ENCODE assay signal across 17 mouse cellular contexts in the genomic region with DNA sequence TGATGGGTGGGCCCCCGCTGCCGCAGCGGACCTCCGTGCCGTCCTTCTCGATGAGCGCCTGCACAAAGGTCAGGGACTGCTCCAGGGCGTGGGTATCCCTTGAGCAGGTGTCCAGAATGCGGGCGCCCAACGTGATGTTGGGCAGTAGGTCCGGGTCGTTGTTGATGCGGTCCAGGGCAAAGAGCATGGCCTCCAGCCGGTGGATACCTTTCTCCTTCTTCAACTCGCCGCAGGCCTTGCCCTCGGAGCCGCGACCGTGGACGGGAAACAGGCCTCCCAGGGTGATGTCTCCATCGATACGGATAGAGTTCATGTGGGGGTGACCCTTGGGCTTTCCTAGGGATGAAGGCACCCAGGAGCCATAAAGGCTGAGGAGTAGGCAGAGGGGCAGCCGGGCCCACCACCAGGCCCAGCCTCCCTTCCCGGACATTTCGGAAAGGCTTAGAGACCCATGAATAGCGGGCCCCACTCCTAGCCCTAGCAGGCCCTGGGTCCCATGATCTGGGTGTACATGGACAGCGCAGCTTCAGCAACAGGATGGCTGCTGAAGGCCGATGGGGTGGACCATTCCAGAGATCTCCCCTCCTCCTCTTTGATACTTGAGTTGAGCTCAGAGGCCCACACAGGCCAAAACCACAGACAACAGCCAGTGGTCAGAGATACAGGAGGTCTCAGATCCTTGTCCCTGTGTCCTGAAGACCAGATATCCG. TPM values are rescaled to one million over a fixed set of nuclear protein-coding genes. Genes with fewer than 3 reads are reported as not detected.
A peak's percentile ranks its signal among the peaks of the same experiment; 100 is the strongest.
DNase-seq lines count a peak whose midpoint lies in the region; ATAC-seq lines count a peak whose summit lies in the region.
"Had no signal": no experiment of that assay in that cellular context is flagged by ENCODE, and none has a peak within 500 bp of the region (broad histone marks: within the 10 kb centered on the region; RNA-seq: fewer than 3 reads in every experiment).

No protein-coding gene starts in this region.

- H3K4me2 ChIP-seq in hindbrain, embryonic 11.5 days (replicated peaks; ENCODE audit: low read depth, low read length), result no peak overlapping the region
- H3K4me2 ChIP-seq in hindbrain, embryonic 16.5 days (ENCODE audit: low read length), result no peak overlapping the region
- H3K4me2 ChIP-seq in forebrain, embryonic 14.5 days (ENCODE audit: low read length), result no peak overlapping the region
- H3K4me2 ChIP-seq in midbrain, embryonic 13.5 days (replicated peaks), result peak overlapping the region; percentile 38; the same call in 1 of the 2 replicates

- H3K4me1 ChIP-seq in hindbrain, embryonic 11.5 days (replicated peaks; ENCODE audit: control insufficient read depth, insufficient read depth, low read length), result peaks cover 28% of the 10 kb centered on the region
- peaks cover 20% of the 10 kb centered on the region for H3K4me1 ChIP-seq in hindbrain, embryonic 16.5 days (ENCODE audit: control insufficient read depth, insufficient read depth, low read depth, low read length)
- peaks cover 86% of the 10 kb centered on the region for H3K4me1 ChIP-seq in embryonic facial prominence, embryonic 10.5 days
- H3K4me1 ChIP-seq in forebrain, embryonic 14.5 days (ENCODE audit: control insufficient read depth, insufficient read depth, low read length), result peaks cover 28% of the 10 kb centered on the region
- H3K4me1 ChIP-seq in midbrain, embryonic 13.5 days (replicated peaks), result peaks cover 92% of the 10 kb centered on the region

- H3K27ac ChIP-seq in hindbrain, embryonic 11.5 days (ENCODE audit: low read depth, low read length), result peak overlapping the region; percentile 81
- no peak overlapping the region for H3K27ac ChIP-seq in hindbrain, embryonic 16.5 days (ENCODE audit: low read depth, low read length)
- H3K27ac ChIP-seq in embryonic facial prominence, embryonic 10.5 days (replicated peaks), result peak overlapping the region; percentile 78
- peak overlapping the region; percentile 84 for H3K27ac ChIP-seq in forebrain, embryonic 14.5 days (ENCODE audit: low read depth, low read length)
- peak overlapping the region; percentile 91 for H3K27ac ChIP-seq in midbrain, embryonic 13.5 days
- H3K27ac ChIP-seq: kidney, postnatal 0 days; limb, embryonic 15.5 days had no signal

- H3K9ac ChIP-seq in hindbrain, embryonic 11.5 days (ENCODE audit: low read depth, low read length), result no peak overlapping the region
- no peak overlapping the region for H3K9ac ChIP-seq in hindbrain, embryonic 16.5 days (ENCODE audit: low read depth, low read length)
- H3K9ac ChIP-seq in forebrain, embryonic 14.5 days (ENCODE audit: low read length), result no peak overlapping the region; the same call in 1 of the 2 replicates
- H3K9ac ChIP-seq in midbrain, embryonic 13.5 days (replicated peaks), result no peak overlapping the region
- H3K9ac ChIP-seq: limb, embryonic 15.5 days; liver, postnatal 0 days had no signal

- no peaks in the 10 kb centered on the region for H3K36me3 ChIP-seq in hindbrain, embryonic 11.5 days (ENCODE audit: control insufficient read depth, insufficient read depth, low read length)
- no peaks in the 10 kb centered on the region for H3K36me3 ChIP-seq in hindbrain, embryonic 16.5 days (ENCODE audit: control insufficient read depth, insufficient read depth, low read length)
- H3K36me3 ChIP-seq in embryonic facial prominence, embryonic 10.5 days (replicated peaks), result no peaks in the 10 kb centered on the region
- no peaks in the 10 kb centered on the region for H3K36me3 ChIP-seq in forebrain, embryonic 14.5 days (ENCODE audit: control insufficient read depth, insufficient read depth, low read length)
- no peaks in the 10 kb centered on the region for H3K36me3 ChIP-seq in midbrain, embryonic 13.5 days
- H3K36me3 ChIP-seq: limb, embryonic 15.5 days had no signal

- ATAC-seq in hindbrain, embryonic 11.5 days (ENCODE audit: low FRiP score), result no peak
- ATAC-seq in hindbrain, embryonic 16.5 days, result no peak
- no peak for ATAC-seq in forebrain, embryonic 14.5 days
- ATAC-seq in midbrain, embryonic 13.5 days, result no peak
- ATAC-seq: activated CD4-positive, CD25-positive, alpha-beta regulatory T cell, adult 4 months; CD4-positive, CD25-positive, alpha-beta regulatory T cell, adult 4 months; liver, postnatal 0 days had no signal

- no peak for DNase-seq in hindbrain, embryonic 11.5 days (ENCODE audit: low spot score)
- DNase-seq in embryonic facial prominence, embryonic 10.5 days (ENCODE audit: low spot score), result no peak
- no peak for DNase-seq in forebrain, embryonic 14.5 days (ENCODE audit: low spot score)
- no peak for DNase-seq in spleen, postnatal 10 days (ENCODE audit: low spot score in 2 of 2)
- no peak for DNase-seq in natural killer cell, adult 2 months (ENCODE audit: low spot score in 2 of 2)
- DNase-seq in gastrocnemius, adult 18-20 months (ENCODE audit: low spot score), result no peak
- DNase-seq: adrenal gland, postnatal 25 days; liver, postnatal 0 days; lung, postnatal 36 days; right cerebral cortex, adult 18-20 months; thymus, postnatal 36 days had no signal

- no peaks in the 10 kb centered on the region for H3K27me3 ChIP-seq in hindbrain, embryonic 11.5 days (ENCODE audit: control insufficient read depth, insufficient read depth, low read length)
- H3K27me3 ChIP-seq in hindbrain, embryonic 16.5 days (replicated peaks; ENCODE audit: control insufficient read depth, insufficient read depth, low read length), result no peaks in the 10 kb centered on the region
- H3K27me3 ChIP-seq in embryonic facial prominence, embryonic 10.5 days (replicated peaks; ENCODE audit: low read depth, poor library complexity, severe bottlenecking), result peaks cover 79% of the 10 kb centered on the region
- H3K27me3 ChIP-seq in forebrain, embryonic 14.5 days (replicated peaks; ENCODE audit: control insufficient read depth, insufficient read depth, low read length), result no peaks in the 10 kb centered on the region
- H3K27me3 ChIP-seq in midbrain, embryonic 13.5 days, result peaks cover 14% of the 10 kb centered on the region

- H3K4me3 ChIP-seq in hindbrain, embryonic 11.5 days (ENCODE audit: low read depth, low read length), result no peak overlapping the region
- no peak overlapping the region for H3K4me3 ChIP-seq in hindbrain, embryonic 16.5 days (ENCODE audit: low read length)
- H3K4me3 ChIP-seq in embryonic facial prominence, embryonic 10.5 days, result peak overlapping the region; percentile 37; the same call in 1 of the 2 replicates
- H3K4me3 ChIP-seq in forebrain, embryonic 14.5 days (ENCODE audit: low read depth, low read length), result no peak overlapping the region
- no peak overlapping the region for H3K4me3 ChIP-seq in midbrain, embryonic 13.5 days (replicated peaks)
- H3K4me3 ChIP-seq: limb, embryonic 15.5 days had no signal

- no peaks in the 10 kb centered on the region for H3K9me3 ChIP-seq in hindbrain, embryonic 11.5 days (ENCODE audit: control insufficient read depth, low read length)
- H3K9me3 ChIP-seq in hindbrain, embryonic 16.5 days (ENCODE audit: control insufficient read depth, low read length), result no peaks in the 10 kb centered on the region
- no peaks in the 10 kb centered on the region for H3K9me3 ChIP-seq in embryonic facial prominence, embryonic 10.5 days
- H3K9me3 ChIP-seq in forebrain, embryonic 14.5 days (replicated peaks; ENCODE audit: control insufficient read depth, low read length), result no peaks in the 10 kb centered on the region
- no peaks in the 10 kb centered on the region for H3K9me3 ChIP-seq in midbrain, embryonic 13.5 days
- H3K9me3 ChIP-seq: limb, embryonic 15.5 days had no signal

- 50% methylated on average over 30 of the region's 31 CpGs for WGBS in hindbrain, embryonic 11.5 days
- WGBS in hindbrain, embryonic 16.5 days, result 69% methylated on average over 31 of the region's 31 CpGs
- WGBS in embryonic facial prominence, embryonic 10.5 days, result 53% methylated on average over 31 of the region's 31 CpGs
- WGBS in forebrain, embryonic 14.5 days, result 78% methylated on average over 31 of the region's 31 CpGs
- 64% methylated on average over 31 of the region's 31 CpGs for WGBS in midbrain, embryonic 13.5 days

RNA-seq across cellular contexts. Expression of a gene that starts 18.3 kb away (rescaled TPM):
- polyA plus RNA-seq in hindbrain, embryonic 11.5 days (2014; fragmentation: Nextera tagmentation; extraction: Ambion mirVana), result 2.5 and 3.6 TPM in 2 replicates
- 9.3 and 10.0 TPM in 2 replicates for polyA plus RNA-seq in hindbrain, embryonic 16.5 days (2015; fragmentation: Nextera tagmentation; extraction: Ambion mirVana)
- 0.96 and 1.3 TPM in 2 replicates for polyA plus RNA-seq in embryonic facial prominence, embryonic 10.5 days (2016; fragmentation: Nextera tagmentation; extraction: Ambion mirVana)
- polyA plus RNA-seq in forebrain, embryonic 14.5 days (2014; fragmentation: Nextera tagmentation; extraction: Ambion mirVana), result 2.0 and 2.4 TPM in 2 replicates
- polyA plus RNA-seq in midbrain, embryonic 13.5 days (2015; fragmentation: Nextera tagmentation; extraction: Ambion mirVana), result 5.8 and 6.1 TPM in 2 replicates
- under 1 TPM in 1 of 2 experiments, not detected in 1; 0.07 TPM for total RNA-seq in gastrocnemius, adult 18-20 months (2021)
- polyA plus RNA-seq: CD4-positive, CD25-positive, alpha-beta regulatory T cell, adult 4 months; liver, postnatal 0 days had no signal

RNA-seq across cellular contexts. Expression of a gene that starts 53.4 kb away (rescaled TPM):
- polyA plus RNA-seq in hindbrain, embryonic 11.5 days (2014; fragmentation: Nextera tagmentation; extraction: Ambion mirVana), result 305 and 319 TPM in 2 replicates
- 144 and 155 TPM in 2 replicates for polyA plus RNA-seq in hindbrain, embryonic 16.5 days (2015; fragmentation: Nextera tagmentation; extraction: Ambion mirVana)
- polyA plus RNA-seq in embryonic facial prominence, embryonic 10.5 days (2016; fragmentation: Nextera tagmentation; extraction: Ambion mirVana), result 819 and 896 TPM in 2 replicates
- 132 TPM in 2 replicates for polyA plus RNA-seq in forebrain, embryonic 14.5 days (2014; fragmentation: Nextera tagmentation; extraction: Ambion mirVana)
- 120 and 124 TPM in 2 replicates for polyA plus RNA-seq in midbrain, embryonic 13.5 days (2015; fragmentation: Nextera tagmentation; extraction: Ambion mirVana)
- total RNA-seq in gastrocnemius, adult 18-20 months (2021), result 10 to 100 TPM; 31.9 to 32.7 TPM
